Mouse (Mus musculus): ENCODE measurements around the gene Ccr6.

Gene Ccr6

DNA sequence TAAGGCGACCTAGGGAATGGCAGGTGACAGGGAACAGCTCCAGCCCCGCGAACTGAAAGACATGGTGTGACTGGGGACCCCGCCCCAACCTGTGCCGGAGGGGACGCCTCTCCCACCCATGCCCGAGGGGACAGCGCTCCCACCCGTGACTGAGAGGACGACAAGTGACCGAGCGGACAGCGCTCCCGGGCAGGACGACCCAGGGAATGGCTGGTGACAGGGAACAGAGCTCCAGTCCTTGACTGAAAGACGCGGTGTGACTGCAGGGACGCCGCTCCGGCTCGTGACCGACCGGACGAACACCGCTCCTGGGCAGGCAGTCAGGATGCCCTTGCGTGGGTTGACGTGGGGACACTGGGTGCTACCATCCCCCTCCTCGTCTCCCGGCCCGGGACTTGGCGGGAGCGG lies 48.4 kb downstream of the Ccr6 start:
- DNase-seq (ENCODE audit: low spot score), result peak; percentile 8

DNA sequence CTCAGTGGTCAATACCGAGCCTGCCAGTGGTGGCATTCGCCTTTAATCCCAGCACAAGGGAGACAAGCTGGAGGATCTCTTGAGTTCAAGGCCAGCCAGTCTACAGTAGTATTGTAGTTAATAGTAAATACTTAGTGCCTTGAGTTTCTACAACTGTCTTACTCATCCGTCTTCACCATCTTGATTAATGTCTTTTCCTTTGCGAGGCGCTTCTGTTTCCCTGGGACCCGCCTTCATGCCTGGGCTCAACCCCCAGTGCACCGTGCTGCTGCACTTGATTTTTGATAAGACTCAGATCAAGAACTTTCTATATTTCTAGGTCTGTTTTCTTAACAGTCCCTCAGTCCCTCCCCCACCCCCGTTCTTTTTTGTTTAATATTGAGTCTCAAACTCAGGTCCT lies 49.2 kb downstream of the Ccr6 start:
- DNase-seq (ENCODE audit: low spot score), result no peak

- DNase-seq (ENCODE audit: low spot score), result no peak
These were observed 51.1 kb downstream of the Ccr6 start for GRCm38 (mm10) chr17:8286987-8287386.

DNA sequence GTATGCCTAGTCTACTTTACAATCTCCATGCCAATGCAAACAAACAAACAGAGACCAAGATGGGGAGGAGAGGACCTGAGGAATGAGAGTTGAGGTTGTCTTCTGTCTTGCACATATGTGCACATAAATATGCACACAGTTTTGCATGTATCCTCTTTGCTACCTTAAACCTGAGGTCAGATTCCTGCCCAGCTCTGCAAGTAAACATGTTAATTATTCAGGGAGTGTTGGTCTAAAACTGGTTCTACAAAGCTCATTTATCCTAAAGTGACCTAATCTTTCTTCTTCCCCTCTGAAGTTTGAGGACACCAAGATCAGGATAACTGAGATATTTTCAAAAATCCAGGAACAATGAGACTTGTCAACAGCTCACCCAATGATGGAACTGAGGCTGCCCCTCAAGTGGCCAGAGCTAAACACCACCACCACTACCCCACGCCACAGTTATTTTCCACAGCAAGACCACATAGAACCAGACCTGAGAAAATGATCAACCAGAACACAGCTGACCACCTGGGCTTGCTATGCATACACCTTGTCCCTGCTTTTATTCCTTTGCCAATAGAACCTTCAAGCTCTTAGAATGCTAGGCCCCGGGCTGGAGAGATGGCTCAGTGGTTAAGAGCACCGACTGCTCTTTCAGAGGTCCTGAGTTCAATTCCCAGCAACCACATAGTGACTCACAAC lies 54.3 kb downstream of the Ccr6 start:
- DNase-seq (ENCODE audit: low spot score), result no peak

DNA sequence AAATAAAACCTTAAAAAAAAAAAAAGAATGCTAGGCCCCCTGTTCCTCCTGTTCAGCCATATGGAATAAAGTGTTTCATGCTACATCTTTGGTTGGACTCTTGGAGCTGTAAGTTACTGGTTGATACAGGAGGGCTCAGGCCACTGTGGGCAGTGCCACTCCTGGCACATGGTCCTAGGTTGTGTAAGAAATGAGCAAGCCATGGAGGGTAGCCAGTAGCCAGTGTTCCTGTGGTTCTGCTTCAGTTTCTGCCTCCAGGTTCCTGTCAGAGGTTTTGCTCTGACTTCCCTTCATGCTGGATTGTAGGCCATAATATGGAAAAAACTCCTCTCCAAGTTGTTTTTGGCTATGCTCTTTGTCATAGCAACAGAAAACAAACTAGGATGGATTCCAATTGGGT lies 54.9 kb downstream of the Ccr6 start:
- no peak for DNase-seq (ENCODE audit: low spot score)

GRCm38 (mm10) chr17:8295825-8296224 lies 60.0 kb downstream of the Ccr6 start:
- no peak for DNase-seq (ENCODE audit: low spot score)

DNA sequence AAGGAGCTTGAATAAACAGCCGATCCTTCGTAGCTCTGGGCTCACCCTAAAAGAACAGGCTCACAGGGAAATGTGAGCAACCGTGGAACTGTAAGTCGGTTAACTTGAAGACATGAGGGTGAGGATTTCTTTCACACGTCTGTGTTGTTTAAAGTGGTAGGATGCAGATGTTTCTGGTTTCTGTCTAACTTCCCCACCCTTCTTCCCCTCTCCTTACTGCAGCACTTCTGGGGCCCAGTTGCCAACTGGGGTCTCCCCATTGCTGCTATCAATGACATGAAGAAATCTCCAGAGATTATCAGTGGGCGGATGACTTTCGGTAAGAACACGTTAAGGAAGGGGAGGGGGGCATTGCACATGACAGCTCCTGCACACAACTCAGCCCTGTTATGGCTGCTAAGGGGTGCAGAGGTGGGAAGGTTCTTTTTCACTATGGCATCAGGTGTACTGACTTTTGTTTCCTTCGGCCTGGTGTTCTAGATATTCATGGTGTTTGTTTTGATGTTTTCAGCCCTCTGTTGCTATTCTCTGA lies 60.5 kb downstream of the Ccr6 start:
- no peak for DNase-seq (ENCODE audit: low spot score)

GRCm38 (mm10) chr17:8297746-8298145 lies 61.9 kb downstream of the Ccr6 start:
- no peak for DNase-seq (ENCODE audit: low spot score)

DNA sequence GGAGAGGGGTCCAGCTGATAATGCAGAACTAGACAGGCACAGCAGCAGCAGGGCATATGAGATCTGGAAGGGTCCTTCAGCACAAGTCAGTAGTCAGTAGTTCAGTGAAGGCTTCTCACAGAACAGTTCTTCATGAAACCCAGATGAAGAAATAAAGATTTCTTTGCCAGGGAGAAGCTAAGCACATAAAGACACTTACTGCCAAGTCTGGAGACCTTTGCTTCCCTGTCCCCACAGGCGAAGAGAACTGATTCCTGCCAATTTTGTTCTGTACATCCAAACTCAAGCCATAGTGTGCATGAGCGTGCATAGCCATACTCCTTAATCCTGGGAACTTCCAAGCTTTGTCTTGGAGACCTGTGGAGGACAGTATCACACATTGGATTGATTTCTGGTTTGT lies 62.4 kb downstream of the Ccr6 start:
- DNase-seq (ENCODE audit: low spot score), result no peak

GRCm38 (mm10) chr17:8299524-8299923 lies 63.7 kb downstream of the Ccr6 start:
- no peak for DNase-seq (ENCODE audit: low spot score)

- no peak for DNase-seq (ENCODE audit: low spot score)
These were observed 65.7 kb downstream of the Ccr6 start for GRCm38 (mm10) chr17:8301515-8301914.

DNA sequence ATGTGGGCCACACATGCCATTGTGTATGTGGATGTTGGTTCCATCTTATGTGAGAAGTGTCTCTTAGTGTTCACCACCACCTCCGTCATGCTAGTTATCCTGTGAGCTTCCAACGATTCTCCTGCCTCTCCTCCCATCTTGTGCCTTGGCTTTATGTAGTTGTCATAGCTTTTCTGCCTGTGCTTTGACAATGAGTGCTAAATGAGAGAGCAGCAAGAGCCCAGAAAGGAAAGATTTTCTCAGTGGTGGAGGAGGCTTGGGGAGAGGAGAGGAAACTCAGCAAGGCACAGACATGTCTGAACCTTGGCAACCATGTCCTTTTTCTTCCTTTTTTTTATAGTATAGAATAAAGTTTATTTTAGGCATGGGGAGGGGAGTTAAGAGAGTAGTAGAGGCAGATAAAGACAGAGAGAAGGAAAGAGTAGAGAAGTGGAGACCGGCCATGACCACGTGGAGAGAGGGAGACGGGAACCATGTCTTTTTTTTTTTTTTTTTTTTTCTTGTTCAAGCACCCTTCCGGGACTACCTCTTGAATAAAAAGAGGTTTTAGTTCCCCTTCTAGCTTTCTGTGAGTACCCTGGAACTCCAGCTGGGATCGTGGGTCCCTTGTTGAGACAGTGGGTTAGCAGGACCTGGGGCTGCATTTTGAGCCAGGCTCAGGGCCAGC lies 67.1 kb downstream of the Ccr6 start:
- no peak for DNase-seq (ENCODE audit: low spot score)

DNA sequence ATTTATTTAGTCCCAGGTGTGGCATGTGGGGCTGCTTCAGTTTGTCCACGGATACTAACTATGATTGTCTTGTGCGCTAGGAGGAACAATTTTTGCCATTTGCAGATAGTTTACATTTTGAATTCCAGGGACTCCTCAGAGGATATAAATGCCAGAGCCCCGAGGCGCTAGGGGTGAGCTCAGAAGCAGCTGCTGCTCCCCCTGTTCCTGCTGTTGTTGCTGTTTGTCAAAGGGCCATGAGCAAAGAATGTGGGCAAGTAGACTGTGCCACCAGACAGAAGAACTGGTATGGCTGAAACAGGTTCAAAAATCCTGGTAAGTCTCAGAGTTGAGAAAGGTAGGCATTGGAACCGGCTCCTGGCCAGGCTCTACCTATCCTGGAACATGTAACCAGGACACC lies 67.8 kb downstream of the Ccr6 start:
- DNase-seq (ENCODE audit: low spot score), result no peak

- no peak for DNase-seq (ENCODE audit: low spot score)
These were observed 70.0 kb downstream of the Ccr6 start for GRCm38 (mm10) chr17:8305801-8306200.

Measured in yolk sac, embryonic 10.5 days (tissue).